Mouse (Mus musculus) hindbrain, embryonic 15.5 days (tissue): ENCODE data around the gene Mturn. TPM values are rescaled to one million over a fixed set of nuclear protein-coding genes. Genes with fewer than 3 reads are reported as not detected.

Experiments
- ATAC-seq: fragments of 200-750 bp; cut with Nextera tagmentation; 2 replicates; pipeline ENCODE4 v1.8.0; 2017; ENCODE audit warnings: low read depth, moderate number of reproducible peaks, moderate TSS enrichment; ENCODE audit not compliant: low FRiP score
- H3K27ac ChIP-seq: fragments of 300-500 bp; sonication (generic); replicated peaks from 2 replicates; pipeline ENCODE4 v1.5.1; 2015; ENCODE audit warnings: mild to moderate bottlenecking, inconsistent platforms
- H3K27me3 ChIP-seq: fragments of 300-500 bp; sonication (generic); 2 replicates; pipeline ENCODE4 v1.6.1; 2015; ENCODE audit warnings: control low read depth, inconsistent platforms
- H3K36me3 ChIP-seq: fragments of 300-500 bp; sonication (generic); 2 replicates; pipeline ENCODE4 v1.6.1; 2015; ENCODE audit warnings: control low read depth, inconsistent platforms
- H3K4me1 ChIP-seq: fragments of 300-500 bp; sonication (generic); replicated peaks from 2 replicates; pipeline ENCODE4 v1.6.1; 2015; ENCODE audit warnings: control low read depth, inconsistent platforms
- H3K4me2 ChIP-seq: fragments of 300-500 bp; sonication (generic); 2 replicates; pipeline ENCODE4 v1.6.1; 2015; ENCODE audit warnings: moderate library complexity, mild to moderate bottlenecking, inconsistent platforms
- H3K4me3 ChIP-seq: fragments of 300-500 bp; sonication (generic); 2 replicates; pipeline ENCODE4 v1.5.1; 2015; ENCODE audit warnings: mild to moderate bottlenecking, inconsistent platforms
- H3K9ac ChIP-seq: fragments of 300-500 bp; sonication (generic); 2 replicates; pipeline ENCODE4 v1.6.1; 2015; ENCODE audit warnings: inconsistent platforms
- H3K9me3 ChIP-seq: fragments of 300-500 bp; sonication (generic); 2 replicates; pipeline ENCODE4 v1.6.1; 2016; ENCODE audit warnings: control low read depth, inconsistent platforms
- WGBS: fragments of 180-500 bp; shearing (Covaris S2); methylation state at CpG from one replicate; pipeline ENCODE4 v1.1.7; 2015; 5-methylcytosine and 5-hydroxymethylcytosine counted together
- polyA plus RNA-seq: library from polyadenylated mRNA; unstranded; fragments of >200 nt; fragmentation: Nextera tagmentation; extraction: Ambion mirVana; gene quantifications from 2 replicates; pipeline ENCODE4 v1.2.1, GENCODE M21; 2015

The Mturn gene
- 89.1 and 89.7 TPM in 2 replicates for polyA plus RNA-seq

DNA sequence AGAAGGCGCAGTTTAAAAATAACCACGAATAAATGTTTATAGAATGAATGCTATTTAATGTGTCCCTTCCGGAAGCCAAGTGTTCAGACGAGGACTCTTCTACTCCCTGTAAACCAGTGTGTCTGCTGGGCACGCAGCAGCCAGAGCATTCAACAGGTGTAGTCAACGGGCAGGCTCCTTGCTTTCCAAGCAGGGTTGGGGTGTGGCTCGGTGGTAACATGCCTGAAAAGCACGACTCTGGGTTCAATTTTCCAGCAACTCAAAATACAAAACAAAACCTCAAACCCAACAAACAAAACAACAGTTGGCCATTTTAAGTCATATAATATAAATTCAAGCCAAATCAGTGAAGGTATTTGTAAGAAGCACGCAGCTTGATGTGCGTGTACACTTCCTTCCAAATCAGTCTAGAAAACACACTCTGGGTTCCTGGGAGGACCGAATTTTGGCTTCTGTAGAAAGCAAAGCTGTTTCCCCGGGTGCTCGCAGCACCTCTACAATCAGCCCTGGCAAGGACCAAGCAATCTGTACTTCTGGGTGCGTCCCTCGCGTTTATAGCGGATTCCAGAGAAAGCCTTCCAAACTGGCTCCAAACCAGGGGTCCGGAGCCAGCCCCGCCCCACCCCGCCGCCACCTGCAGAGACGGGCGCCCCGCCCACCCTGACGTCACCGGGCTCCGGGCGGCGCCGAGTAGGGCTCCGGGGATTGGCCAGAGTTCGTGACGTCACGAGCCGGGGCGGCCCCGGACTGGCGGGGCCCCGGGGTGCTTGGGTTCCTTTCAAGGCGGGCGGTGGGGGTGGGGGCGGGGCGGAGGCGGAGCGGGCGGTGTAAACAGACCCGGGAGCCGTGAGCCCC lies at the start of gene Mturn:
Mturn (plus strand) TSS at position 734 of the 855 bp plus-strand sequence.
- H3K4me1 ChIP-seq, result peaks cover 26% of the 10 kb centered on the region
- peak within 1 kb of the TSS; percentile 85 for H3K9ac ChIP-seq
- no peaks in the 10 kb centered on the region for H3K9me3 ChIP-seq
- H3K36me3 ChIP-seq, result no peaks in the 10 kb centered on the region
- WGBS, result 4% methylated on average over 46 of the region's 48 CpGs
- ATAC-seq, result peak; percentile 96
- H3K4me2 ChIP-seq, result peak within 1 kb of the TSS; percentile 77
- H3K27ac ChIP-seq, result peak within 1 kb of the TSS; percentile 72
- H3K27me3 ChIP-seq, result no peaks in the 10 kb centered on the region
- H3K4me3 ChIP-seq, result peak within 1 kb of the TSS; percentile 90

DNA sequence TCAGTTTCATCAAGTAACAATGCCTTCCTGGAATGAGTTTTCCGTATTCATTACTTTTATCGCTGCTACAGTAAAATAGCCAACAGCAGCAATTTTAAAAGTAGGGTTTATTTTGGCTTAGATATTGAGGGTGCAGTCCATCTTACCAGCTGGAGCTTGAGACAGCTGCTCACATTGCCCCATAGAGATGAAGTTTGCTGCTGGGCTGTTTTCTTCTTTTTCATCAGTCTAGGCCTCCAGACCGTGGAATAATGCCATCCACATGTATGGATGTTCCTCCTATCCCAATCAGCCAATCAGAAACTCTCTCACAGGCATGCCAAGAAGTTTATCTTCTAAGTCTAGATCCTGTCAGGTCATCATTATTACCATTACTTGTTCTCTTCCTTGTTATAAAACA lies 41.5 kb upstream of the Mturn start:
- Histone ChIP-seq H3K36me3 (peaks cover 27% of the 10 kb centered on the region), H3K4me3 (no peak overlapping the region), H3K27ac (no peak overlapping the region), H3K9me3 (no peaks in the 10 kb centered on the region), H3K9ac (no peak overlapping the region), H3K4me1 (no peaks in the 10 kb centered on the region), H3K4me2 (no peak overlapping the region), H3K27me3 (no peaks in the 10 kb centered on the region)
- whole genome bisulfite sequencing, result 89% methylated on average over 3 of the region's 3 CpGs
- ATAC-seq, result no peak

DNA sequence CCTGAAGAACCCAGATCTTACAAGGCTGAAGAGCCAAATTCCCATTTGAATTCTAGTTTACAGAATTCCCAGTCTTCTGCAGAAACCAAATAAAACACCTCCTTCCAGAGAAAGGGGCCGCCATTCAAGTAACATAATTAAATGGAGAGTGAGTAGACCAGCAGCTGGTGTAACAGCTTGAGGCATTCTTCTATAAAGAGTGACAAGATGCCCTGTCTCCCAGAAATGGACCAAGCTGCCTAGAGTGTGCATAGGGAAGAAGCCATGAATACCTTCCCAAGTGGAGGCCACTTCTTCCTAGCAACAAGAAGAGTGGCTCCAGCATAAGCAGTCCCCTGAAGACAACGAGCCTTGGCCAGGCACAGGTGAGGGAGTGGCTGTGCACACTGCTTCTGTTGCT lies 39.5 kb upstream of the Mturn start:
- no peak overlapping the region for H3K27ac ChIP-seq
- no peak for ATAC-seq
- H3K9ac ChIP-seq, result no peak overlapping the region
- peaks cover 22% of the 10 kb centered on the region for H3K36me3 ChIP-seq
- WGBS, result 85% methylated on average over 2 of the region's 2 CpGs
- no peaks in the 10 kb centered on the region for H3K4me1 ChIP-seq
- H3K4me2 ChIP-seq, result no peak overlapping the region
- H3K4me3 ChIP-seq, result no peak overlapping the region
- no peaks in the 10 kb centered on the region for H3K9me3 ChIP-seq
- no peaks in the 10 kb centered on the region for H3K27me3 ChIP-seq

DNA sequence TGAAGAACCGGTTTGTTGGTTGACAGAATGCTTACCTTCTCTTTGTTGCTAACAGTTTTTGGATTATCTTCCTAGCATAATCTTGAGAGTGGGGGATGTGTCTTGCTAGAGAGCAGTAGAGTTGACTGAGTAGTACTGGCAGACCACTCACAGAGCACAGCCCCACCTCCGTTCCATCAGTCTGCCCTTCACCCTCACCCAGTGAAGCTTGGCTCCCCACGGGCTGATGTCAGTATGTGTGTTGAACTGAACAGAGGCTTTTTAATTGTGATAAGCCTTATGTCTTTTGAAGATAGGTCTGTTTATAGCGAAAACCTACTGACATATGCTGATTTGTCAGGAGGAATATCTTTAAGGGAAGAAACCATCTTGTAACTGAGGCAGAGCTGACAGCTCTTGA lies 38.2 kb upstream of the Mturn start:
- Histone ChIP-seq H3K9ac (no peak overlapping the region), H3K4me3 (no peak overlapping the region), H3K27me3 (no peaks in the 10 kb centered on the region), H3K4me2 (no peak overlapping the region), H3K27ac (no peak overlapping the region), H3K36me3 (peaks cover 18% of the 10 kb centered on the region; the same call in 1 of the 2 replicates), H3K9me3 (no peaks in the 10 kb centered on the region), H3K4me1 (no peaks in the 10 kb centered on the region)
- no peak for ATAC-seq
- 93% methylated on average over 4 of the region's 4 CpGs for WGBS

DNA sequence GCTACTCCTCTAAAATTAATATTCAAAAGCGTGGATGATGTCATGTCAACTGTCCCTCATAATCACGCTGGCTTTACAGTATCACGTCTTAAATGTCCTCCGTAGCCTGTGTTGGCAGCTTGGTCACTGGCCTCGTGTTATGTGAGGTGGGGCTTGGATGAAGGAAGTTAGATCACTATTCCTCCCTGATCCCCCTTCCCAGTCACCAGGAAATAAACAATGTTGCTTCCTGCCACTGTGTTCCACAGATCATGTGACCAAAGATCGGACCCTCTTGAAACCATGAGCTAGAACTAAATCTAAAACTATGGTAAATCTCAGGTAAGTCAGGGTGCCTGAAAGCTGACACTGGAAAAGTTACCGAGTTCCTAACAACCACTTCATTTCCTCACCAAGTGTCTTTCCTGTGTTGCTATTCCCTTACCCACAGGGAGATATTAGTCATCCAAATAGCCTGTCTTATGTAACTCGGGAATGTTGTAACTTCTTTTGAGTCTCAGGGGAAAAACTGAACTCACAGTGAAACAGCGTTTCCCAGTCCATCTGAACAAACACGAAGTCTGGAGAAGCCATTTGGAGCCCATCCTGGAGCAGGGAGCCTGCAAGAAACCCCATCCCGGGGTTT lies 25.8 kb upstream of the Mturn start:
- H3K9ac ChIP-seq, result no peak overlapping the region
- 86% methylated on average over 11 of the region's 11 CpGs for WGBS
- no peaks in the 10 kb centered on the region; the same call in 1 of the 2 replicates for H3K4me1 ChIP-seq
- no peaks in the 10 kb centered on the region for H3K27me3 ChIP-seq
- H3K36me3 ChIP-seq, result no peaks in the 10 kb centered on the region
- H3K4me3 ChIP-seq, result no peak overlapping the region
- H3K4me2 ChIP-seq, result no peak overlapping the region
- H3K27ac ChIP-seq, result no peak overlapping the region
- H3K9me3 ChIP-seq, result no peaks in the 10 kb centered on the region
- no peak for ATAC-seq

DNA sequence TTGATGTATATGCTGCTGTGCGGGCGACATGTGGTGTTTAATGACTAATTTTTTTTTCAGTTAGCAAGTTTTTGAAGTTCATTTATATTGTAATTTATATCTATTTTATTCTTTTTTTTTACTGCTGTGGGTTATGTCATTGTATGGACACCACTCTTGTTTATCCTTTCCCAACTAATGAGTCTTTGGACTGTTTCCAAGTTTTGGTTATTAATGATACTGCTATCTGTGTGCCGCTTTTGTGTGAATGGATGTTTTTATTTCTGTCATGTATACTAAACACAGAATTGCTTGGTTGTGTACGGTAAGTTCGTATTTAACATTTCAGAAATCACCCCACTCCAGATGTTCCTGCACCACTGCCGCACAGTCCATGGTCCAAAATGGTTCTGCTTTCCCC lies 23.6 kb upstream of the Mturn start:
- Histone ChIP-seq H3K4me2 (no peak overlapping the region), H3K36me3 (no peaks in the 10 kb centered on the region), H3K27ac (no peak overlapping the region), H3K9me3 (no peaks in the 10 kb centered on the region), H3K4me3 (no peak overlapping the region), H3K27me3 (no peaks in the 10 kb centered on the region), H3K9ac (no peak overlapping the region), H3K4me1 (no peaks in the 10 kb centered on the region)
- ATAC-seq, result no peak
- 84% methylated on average over 6 of the region's 6 CpGs for WGBS

DNA sequence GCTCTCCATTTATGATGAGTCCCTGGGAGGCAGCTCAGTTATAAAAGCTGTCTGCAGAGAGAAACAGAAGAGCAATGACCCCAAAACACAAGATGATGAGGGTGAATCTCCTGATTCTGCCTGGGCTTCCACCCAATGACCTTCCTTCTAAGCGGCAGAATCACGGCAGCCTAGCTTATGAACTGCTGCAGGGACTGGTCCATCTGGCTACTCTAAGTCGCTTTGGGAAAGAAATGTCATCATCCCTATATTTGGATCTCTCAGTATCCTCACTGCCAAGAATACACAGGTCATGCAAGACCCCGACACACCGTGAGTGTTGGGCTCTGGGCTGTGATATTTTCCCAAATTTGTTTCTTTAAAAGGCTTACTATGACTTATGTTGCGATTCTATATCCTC lies 11.6 kb upstream of the Mturn start:
- Histone ChIP-seq H3K9ac (no peak overlapping the region), H3K4me2 (no peak overlapping the region), H3K27ac (no peak overlapping the region), H3K9me3 (0 out of 2 replicates have a peak, but pooled peaks cover 5% of the 10 kb centered on the region), H3K4me3 (no peak overlapping the region), H3K4me1 (no peaks in the 10 kb centered on the region), H3K36me3 (no peaks in the 10 kb centered on the region), H3K27me3 (no peaks in the 10 kb centered on the region)
- 92% methylated on average over 6 of the region's 6 CpGs for WGBS
- ATAC-seq, result no peak

DNA sequence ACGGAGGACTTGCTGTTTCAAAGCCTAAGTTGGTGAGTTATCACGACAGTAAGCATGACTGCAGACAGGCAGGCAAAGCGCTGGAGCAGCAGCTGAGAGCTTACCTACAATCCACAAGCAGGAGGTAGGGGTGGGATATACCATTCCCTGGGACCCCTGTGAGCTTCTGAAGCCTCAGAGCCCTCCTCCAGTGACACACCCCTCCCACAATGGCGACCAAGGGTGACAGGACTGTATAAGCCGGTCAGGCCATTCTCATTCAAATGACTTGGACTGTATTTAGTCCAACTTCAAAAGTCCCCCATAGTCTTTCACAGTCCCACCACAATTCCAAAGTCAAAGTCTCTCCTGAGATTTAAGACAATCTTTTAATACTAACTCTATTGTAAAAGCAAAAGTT lies 8.5 kb upstream of the Mturn start:
- H3K9ac ChIP-seq, result no peak overlapping the region
- no peak overlapping the region for H3K27ac ChIP-seq
- 41% methylated on average over 5 of the region's 5 CpGs for WGBS
- no peaks in the 10 kb centered on the region for H3K9me3 ChIP-seq
- no peak for ATAC-seq
- no peak overlapping the region for H3K4me3 ChIP-seq
- no peaks in the 10 kb centered on the region for H3K36me3 ChIP-seq
- no peaks in the 10 kb centered on the region for H3K4me1 ChIP-seq
- H3K27me3 ChIP-seq, result no peaks in the 10 kb centered on the region
- H3K4me2 ChIP-seq, result no peak overlapping the region

DNA sequence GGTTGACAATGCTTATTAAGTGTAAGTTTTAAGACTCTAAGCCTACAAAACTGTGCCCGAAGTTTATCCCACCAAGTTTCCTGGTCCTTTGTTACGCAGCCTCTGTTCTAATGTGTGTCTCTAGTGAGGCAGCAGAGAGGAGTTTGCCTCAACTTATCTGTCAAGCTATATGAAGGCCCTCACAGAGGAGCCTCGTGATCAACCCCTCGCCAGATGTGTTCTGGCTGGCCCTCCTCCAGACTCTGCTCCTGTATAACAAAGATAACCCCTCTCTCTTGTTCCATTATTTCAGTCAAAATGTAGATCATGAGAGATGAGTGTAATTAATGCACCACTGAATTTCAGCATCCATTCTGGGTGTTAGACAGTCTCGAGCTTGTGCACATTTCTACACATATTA lies 1.7 kb upstream of the Mturn start:
- no peaks in the 10 kb centered on the region for H3K36me3 ChIP-seq
- no peak overlapping the region for H3K9ac ChIP-seq
- no peak for ATAC-seq
- no peak overlapping the region for H3K4me2 ChIP-seq
- peaks cover 17% of the 10 kb centered on the region for H3K4me1 ChIP-seq
- H3K27me3 ChIP-seq, result no peaks in the 10 kb centered on the region
- no peaks in the 10 kb centered on the region for H3K9me3 ChIP-seq
- no peak overlapping the region for H3K27ac ChIP-seq
- WGBS, result 78% methylated on average over 5 of the region's 5 CpGs
- H3K4me3 ChIP-seq, result no peak overlapping the region

DNA sequence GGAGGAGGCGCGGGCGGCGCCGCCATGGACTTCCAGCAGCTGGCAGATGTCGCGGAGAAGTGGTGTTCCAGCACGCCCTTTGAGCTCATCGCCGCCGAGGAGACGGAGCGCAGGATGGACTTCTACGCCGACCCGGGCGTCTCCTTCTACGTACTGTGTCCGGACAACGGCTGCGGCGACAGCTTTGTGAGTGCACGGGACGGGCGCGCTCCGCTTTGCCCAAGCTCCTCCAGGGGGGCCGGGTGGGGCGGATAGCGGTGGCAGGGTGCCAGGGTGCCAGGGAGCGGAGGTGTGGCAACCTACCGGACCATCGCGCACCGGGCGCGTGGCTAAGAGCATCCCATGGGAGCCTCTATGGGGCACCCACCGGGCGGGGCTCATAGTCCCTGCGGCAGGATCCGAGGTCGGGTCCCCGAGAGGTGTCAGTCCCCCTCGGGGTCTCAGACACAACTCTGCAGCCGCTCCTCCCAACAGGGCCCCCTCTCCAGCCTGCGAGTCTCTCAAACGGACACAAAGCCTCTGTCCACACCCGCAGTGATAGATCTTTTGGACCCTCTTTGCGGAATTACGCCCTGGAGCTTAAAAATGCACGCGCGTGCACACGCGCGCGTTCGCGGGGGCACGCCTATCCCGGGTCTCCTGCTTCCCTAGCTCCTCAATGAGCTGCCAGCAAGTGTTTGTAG lies 463 bp downstream of the Mturn start:
- WGBS, result under 1% methylated on average over 61 of the region's 61 CpGs
- Histone ChIP-seq H3K27me3 (no peaks in the 10 kb centered on the region), H3K4me1 (peaks cover 26% of the 10 kb centered on the region), H3K27ac (peak overlapping the region; percentile 71), H3K4me3 (peak overlapping the region; percentile 90), H3K9ac (peak overlapping the region; percentile 85), H3K9me3 (no peaks in the 10 kb centered on the region), H3K4me2 (peak overlapping the region; percentile 77), H3K36me3 (no peaks in the 10 kb centered on the region)
- no peak; the same call in none of the 2 replicates for ATAC-seq

DNA sequence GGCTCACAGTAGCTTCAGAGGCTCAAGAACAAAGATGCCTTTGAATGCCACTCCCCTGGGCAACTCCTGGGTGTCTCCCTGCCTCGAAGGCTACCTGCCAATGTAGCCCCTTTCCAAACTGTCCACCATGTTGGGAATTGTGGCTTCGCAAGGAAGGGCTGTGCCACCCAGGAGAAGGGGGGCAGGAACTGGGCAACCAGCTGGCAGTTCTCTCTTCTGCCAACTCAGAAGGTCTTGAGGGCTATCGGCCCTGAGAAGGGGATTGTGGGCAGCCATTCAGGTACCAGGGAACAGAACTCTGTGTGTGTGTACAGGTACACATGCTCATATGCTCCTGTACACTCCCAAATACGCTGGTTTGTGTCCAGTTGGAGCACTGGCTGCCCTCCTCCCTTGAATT lies 2.7 kb downstream of the Mturn start:
- 79% methylated on average over 4 of the region's 4 CpGs for whole genome bisulfite sequencing
- Histone ChIP-seq H3K4me2 (no peak overlapping the region), H3K4me3 (no peak overlapping the region), H3K9me3 (no peaks in the 10 kb centered on the region), H3K36me3 (0 out of 2 replicates have a peak, but pooled peaks cover 2% of the 10 kb centered on the region), H3K9ac (no peak overlapping the region), H3K27ac (no peak overlapping the region), H3K27me3 (no peaks in the 10 kb centered on the region), H3K4me1 (peaks cover 26% of the 10 kb centered on the region)
- no peak for ATAC-seq

DNA sequence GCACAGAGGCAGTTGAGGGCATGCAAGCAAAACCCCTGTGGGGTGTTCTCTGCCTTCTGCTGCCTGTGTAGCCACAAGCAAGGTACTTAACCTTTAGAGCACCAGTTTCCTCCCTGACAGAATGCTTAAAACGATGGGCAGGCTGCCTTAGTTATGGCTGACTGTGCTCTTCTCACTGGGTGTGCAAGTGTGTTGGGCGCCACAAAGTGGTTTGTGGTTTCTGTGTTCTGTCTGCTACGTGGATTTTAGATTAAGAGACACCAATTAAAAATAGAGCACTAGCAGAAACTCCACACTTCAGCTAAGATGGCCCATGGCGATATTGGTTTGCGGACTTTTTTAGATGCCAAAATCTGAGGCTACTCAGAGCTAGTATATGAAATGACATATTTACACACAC lies 3.7 kb downstream of the Mturn start:
- H3K27me3 ChIP-seq, result no peaks in the 10 kb centered on the region
- H3K27ac ChIP-seq, result no peak overlapping the region
- H3K4me2 ChIP-seq, result no peak overlapping the region
- no peak overlapping the region for H3K9ac ChIP-seq
- WGBS, result 76% methylated on average over 5 of the region's 5 CpGs
- peaks cover 26% of the 10 kb centered on the region for H3K4me1 ChIP-seq
- peaks cover 10% of the 10 kb centered on the region for H3K36me3 ChIP-seq
- no peaks in the 10 kb centered on the region for H3K9me3 ChIP-seq
- no peak overlapping the region for H3K4me3 ChIP-seq
- no peak for ATAC-seq
